Mouse (Mus musculus) embryonic fibroblast, embryonic 13.5 days (primary cell): Measurements from ENCODE around the gene Cacnb4.

ENCODE experiments used
- CTCF ChIP-seq: IDR thresholded peaks from 2 replicates; pipeline ENCODE4 v1.5.1; 2011; ENCODE audit warnings: mild to moderate bottlenecking, control low read depth, low read length, moderate library complexity, borderline replicate concordance; ENCODE audit not compliant: insufficient read depth
- POLR2A ChIP-seq: IDR thresholded peaks from 2 replicates; pipeline ENCODE4 v1.6.1; 2011; ENCODE audit warnings: low read depth, mild to moderate bottlenecking, control low read depth, low read length, moderate library complexity

DNA sequence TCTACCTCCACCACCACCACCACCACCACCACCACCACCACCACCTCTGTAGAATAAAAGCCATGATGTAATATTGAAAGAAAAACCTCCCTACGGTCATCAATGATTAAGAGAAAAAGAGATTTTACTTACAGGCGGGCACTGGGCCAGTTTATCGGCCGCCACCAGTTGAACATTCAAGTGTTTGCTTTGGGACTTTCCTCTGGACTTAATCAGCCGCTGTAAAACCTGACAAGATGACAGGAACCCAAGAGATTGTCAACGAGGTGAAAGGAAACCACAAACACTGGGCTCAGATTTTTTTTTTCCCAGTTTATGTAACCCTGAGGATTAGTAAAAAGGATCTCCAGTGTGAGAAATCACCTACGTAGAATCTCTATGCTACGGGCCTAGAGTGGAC is 226.8 kb downstream of the Cacnb4 start:
- TF ChIP-seq CTCF, result no peak
- TF ChIP-seq POLR2A, result no peak
